Mouse (Mus musculus) thymus, adult 18-20 months (tissue): ENCODE data around the gene Aldh3b2.
A peak's percentile ranks its signal among the peaks of the same experiment; 100 is the strongest.

Experiments used
- DNase-seq, 2 experiments: peaks; one replicate each; pipeline ENCODE4 v3.0.0; 2022; ENCODE audit warnings: mixed read lengths in 2 of 2

Aldh3b2 gene

GRCm38 (mm10) chr19:3990804-3991203 is 18.7 kb downstream of the Aldh3b2 start:
- no peak for DNase-seq

GRCm38 (mm10) chr19:3991562-3991961 is 19.4 kb downstream of the Aldh3b2 start:
- DNase-seq = no peak

- no peak for DNase-seq
These were observed 19.8 kb downstream of the Aldh3b2 start for GRCm38 (mm10) chr19:3991966-3992365.

- no peak for DNase-seq
These were observed 20.3 kb downstream of the Aldh3b2 start, which contains the start of gene Tbx10 for GRCm38 (mm10) chr19:3992416-3992815. TSS of gene Tbx10 (plus strand) at chr19:3992752.

- DNase-seq = no peak
These were observed 22.8 kb downstream of the Aldh3b2 start for GRCm38 (mm10) chr19:3994932-3995331.

GRCm38 (mm10) chr19:3995505-3995904 is 23.4 kb downstream of the Aldh3b2 start:
- no peak for DNase-seq

GRCm38 (mm10) chr19:3996106-3996505 is 24.0 kb downstream of the Aldh3b2 start:
- no peak for DNase-seq

GRCm38 (mm10) chr19:3996747-3997146 is 24.6 kb downstream of the Aldh3b2 start:
- DNase-seq = no peak

- DNase-seq = no peak
These were observed 25.1 kb downstream of the Aldh3b2 start for GRCm38 (mm10) chr19:3997231-3997630.

GRCm38 (mm10) chr19:3998335-3998734 is 26.2 kb downstream of the Aldh3b2 start:
- DNase-seq = no peak

GRCm38 (mm10) chr19:3999121-3999730 is 27.1 kb downstream of the Aldh3b2 start:
- no peak for DNase-seq

GRCm38 (mm10) chr19:4000119-4000900 is 28.2 kb downstream of the Aldh3b2 start, which contains the start of the genes Nudt8 and Gm49405:
TSS of gene Nudt8 (plus strand) at chr19:4000580.
TSS of gene Gm49405 (plus strand) at chr19:4000626.
- peak; percentile 90 to 95 for DNase-seq

GRCm38 (mm10) chr19:4000949-4001525 is 28.9 kb downstream of the Aldh3b2 start:
- DNase-seq = no peak

- DNase-seq = no peak
These were observed 29.6 kb downstream of the Aldh3b2 start for GRCm38 (mm10) chr19:4001752-4002151.

GRCm38 (mm10) chr19:4003112-4003511 is 31.0 kb downstream of the Aldh3b2 start, which contains the start of gene Doc2g:
TSS of gene Doc2g (plus strand) at chr19:4003313.
- DNase-seq = no peak

GRCm38 (mm10) chr19:4003641-4004040 is 31.5 kb downstream of the Aldh3b2 start:
- DNase-seq = no peak

- DNase-seq = no peak
These were observed 32.2 kb downstream of the Aldh3b2 start for GRCm38 (mm10) chr19:4004331-4004730.

GRCm38 (mm10) chr19:4005091-4005490 is 33.0 kb downstream of the Aldh3b2 start:
- DNase-seq = no peak

- no peak for DNase-seq
These were observed 33.8 kb downstream of the Aldh3b2 start for GRCm38 (mm10) chr19:4005971-4006370.

GRCm38 (mm10) chr19:4011086-4011485 is 39.0 kb downstream of the Aldh3b2 start:
- DNase-seq = no peak

GRCm38 (mm10) chr19:4012432-4013022 is 40.4 kb downstream of the Aldh3b2 start, which contains the start of gene Ndufv1:
TSS of gene Ndufv1 (minus strand) at chr19:4012806.
- DNase-seq = peak; percentile 96 to 98

- DNase-seq = no peak
These were observed 40.9 kb downstream of the Aldh3b2 start for GRCm38 (mm10) chr19:4013066-4013465.

GRCm38 (mm10) chr19:4014802-4015201 is 42.7 kb downstream of the Aldh3b2 start:
- DNase-seq = no peak
